Mouse (Mus musculus) limb, embryonic 13.5 days (tissue): ENCODE data around the gene Nfu1. TPM values are rescaled to one million over a fixed set of nuclear protein-coding genes. Genes with fewer than 3 reads are reported as not detected.
"Not testable (repeated sequence)": the region's sequence is repeated elsewhere in the genome, so short reads cannot be mapped to it uniquely, and the experiment has no call there.

ENCODE experiments used
- ATAC-seq: fragments of 200-750 bp; cut with Nextera tagmentation; 2 replicates; pipeline ENCODE4 v1.8.0; 2017; ENCODE audit warnings: low read depth, moderate number of reproducible peaks, moderate TSS enrichment; ENCODE audit not compliant: low FRiP score
- H3K27ac ChIP-seq: fragments of 300-500 bp; sonication (generic); 2 replicates; pipeline ENCODE4 v1.5.1; 2015; ENCODE audit warnings: inconsistent platforms, mild to moderate bottlenecking, moderate library complexity
- H3K27me3 ChIP-seq: fragments of 300-500 bp; sonication (generic); 2 replicates; pipeline ENCODE4 v1.6.1; 2015; ENCODE audit warnings: mild to moderate bottlenecking, inconsistent platforms
- H3K36me3 ChIP-seq: fragments of 300-500 bp; sonication (generic); 2 replicates; pipeline ENCODE4 v1.6.1; 2015; ENCODE audit warnings: inconsistent platforms, mild to moderate bottlenecking, moderate library complexity
- H3K4me1 ChIP-seq: fragments of 300-500 bp; sonication (generic); 2 replicates; pipeline ENCODE4 v1.6.1; 2015; ENCODE audit warnings: inconsistent platforms
- H3K4me2 ChIP-seq: fragments of 300-500 bp; sonication (generic); replicated peaks from 2 replicates; pipeline ENCODE4 v1.6.1; 2015; ENCODE audit warnings: inconsistent platforms, mild to moderate bottlenecking, moderate library complexity
- H3K4me3 ChIP-seq: fragments of 300-500 bp; sonication (generic); 2 replicates; pipeline ENCODE4 v1.5.1; 2015; ENCODE audit warnings: moderate library complexity, mild to moderate bottlenecking, inconsistent platforms
- H3K9ac ChIP-seq: fragments of 300-500 bp; sonication (generic); 2 replicates; pipeline ENCODE4 v1.6.1; 2015; ENCODE audit warnings: mild to moderate bottlenecking, inconsistent platforms
- H3K9me3 ChIP-seq: fragments of 300-500 bp; sonication (generic); 2 replicates; pipeline ENCODE4 v1.6.1; 2016; ENCODE audit warnings: inconsistent platforms
- WGBS: fragments of 180-500 bp; shearing (Covaris S2); methylation state at CpG from one replicate; pipeline ENCODE4 v1.1.7; 2015; 5-methylcytosine and 5-hydroxymethylcytosine counted together
- polyA plus RNA-seq: library from polyadenylated mRNA; unstranded; fragments of >200 nt; fragmentation: Nextera tagmentation; extraction: Ambion mirVana; gene quantifications from 2 replicates; pipeline ENCODE4 v1.2.1, GENCODE M21; 2015

Gene Nfu1
- polyA plus RNA-seq, 1 experiment from 2014 or later, result 105 TPM

DNA sequence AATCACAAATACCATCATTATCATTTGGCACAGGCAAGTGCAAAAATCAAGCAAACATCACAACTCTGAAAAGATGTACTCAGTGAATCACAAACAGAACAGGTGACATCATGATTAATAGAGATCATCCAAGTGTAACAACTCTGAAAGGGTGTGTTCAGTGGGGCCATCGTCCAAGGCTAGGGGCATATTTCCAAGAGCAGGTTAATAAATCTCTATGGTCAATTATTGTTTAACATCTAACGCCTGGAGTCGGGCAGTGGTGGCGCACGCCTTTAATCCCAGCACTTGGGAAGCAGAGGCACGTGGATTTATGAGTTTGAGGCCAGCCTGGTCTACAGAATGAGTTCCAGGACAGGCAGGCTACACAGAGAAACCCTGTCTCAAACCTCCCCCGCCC lies 22.3 kb downstream of the Nfu1 start:
- H3K4me2 ChIP-seq, ATAC-seq, H3K27me3 ChIP-seq, H3K27ac ChIP-seq, H3K9ac ChIP-seq, H3K9me3 ChIP-seq, H3K4me1 ChIP-seq, H3K4me3 ChIP-seq: not testable (repeated sequence)
- H3K36me3 ChIP-seq, result peaks cover 42% of the 10 kb centered on the region
- WGBS, result 60% methylated on average over 7 of the region's 7 CpGs

GRCm38 (mm10) chr6:87032401-87032800 lies 23.4 kb downstream of the Nfu1 start:
- 88% methylated on average over 3 of the region's 3 CpGs for WGBS
- ATAC-seq, result no peak

DNA sequence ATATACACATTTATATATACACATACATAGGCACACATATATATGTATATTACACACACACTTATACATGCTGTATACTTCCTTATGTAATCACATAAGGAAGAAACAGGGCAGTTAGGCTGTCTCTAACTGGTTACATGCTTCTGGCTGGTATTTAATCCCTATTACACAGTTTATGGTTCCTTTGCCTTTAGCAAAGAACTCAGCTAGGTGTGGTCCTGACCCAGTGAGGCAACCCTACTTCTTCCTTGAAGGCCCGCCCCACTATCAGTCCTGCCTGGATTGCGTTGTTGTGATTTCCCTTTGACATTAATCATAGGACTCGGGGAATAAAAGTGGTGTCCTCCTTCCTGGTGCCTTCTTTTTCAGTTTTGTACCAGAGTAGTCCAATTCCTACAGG lies 25.4 kb downstream of the Nfu1 start:
- H3K4me2 ChIP-seq, result no peak overlapping the region
- 90% methylated on average over 3 of the region's 3 CpGs for WGBS
- H3K9me3 ChIP-seq, result 0 out of 2 replicates have a peak, but pooled peaks cover 4% of the 10 kb centered on the region
- no peak overlapping the region for H3K27ac ChIP-seq
- no peaks in the 10 kb centered on the region for H3K4me1 ChIP-seq
- H3K36me3 ChIP-seq, result peaks cover 17% of the 10 kb centered on the region
- no peaks in the 10 kb centered on the region for H3K27me3 ChIP-seq
- H3K9ac ChIP-seq, result no peak overlapping the region
- H3K4me3 ChIP-seq, result no peak overlapping the region
- no peak for ATAC-seq

More at GRCm38 (mm10) chr6:87032401-87032800, 23.4 kb downstream of the Nfu1 start:
- H3K27ac ChIP-seq, result no peak overlapping the region
- 0 out of 2 replicates have a peak, but pooled peaks cover 4% of the 10 kb centered on the region for H3K9me3 ChIP-seq
- H3K27me3 ChIP-seq, result no peaks in the 10 kb centered on the region
- 0 out of 2 replicates have a peak, but pooled peaks cover 5% of the 10 kb centered on the region for H3K4me1 ChIP-seq
- H3K36me3 ChIP-seq, result peaks cover 34% of the 10 kb centered on the region
- H3K4me3 ChIP-seq, result no peak overlapping the region
- no peak overlapping the region for H3K9ac ChIP-seq
- no peak overlapping the region for H3K4me2 ChIP-seq

GRCm38 (mm10) chr6:87037826-87038620 lies 29.0 kb downstream of the Nfu1 start:
- 84% methylated on average over 10 of the region's 10 CpGs for WGBS
- no peaks in the 10 kb centered on the region for H3K27me3 ChIP-seq
- H3K27ac ChIP-seq, result no peak overlapping the region
- no peak overlapping the region for H3K9ac ChIP-seq
- no peaks in the 10 kb centered on the region for H3K36me3 ChIP-seq
- peaks cover 5% of the 10 kb centered on the region; the same call in 1 of the 2 replicates for H3K4me1 ChIP-seq
- H3K4me2 ChIP-seq, result no peak overlapping the region
- no peak for ATAC-seq
- 0 out of 2 replicates have a peak, but pooled peaks cover 4% of the 10 kb centered on the region for H3K9me3 ChIP-seq
- H3K4me3 ChIP-seq, result no peak overlapping the region

DNA sequence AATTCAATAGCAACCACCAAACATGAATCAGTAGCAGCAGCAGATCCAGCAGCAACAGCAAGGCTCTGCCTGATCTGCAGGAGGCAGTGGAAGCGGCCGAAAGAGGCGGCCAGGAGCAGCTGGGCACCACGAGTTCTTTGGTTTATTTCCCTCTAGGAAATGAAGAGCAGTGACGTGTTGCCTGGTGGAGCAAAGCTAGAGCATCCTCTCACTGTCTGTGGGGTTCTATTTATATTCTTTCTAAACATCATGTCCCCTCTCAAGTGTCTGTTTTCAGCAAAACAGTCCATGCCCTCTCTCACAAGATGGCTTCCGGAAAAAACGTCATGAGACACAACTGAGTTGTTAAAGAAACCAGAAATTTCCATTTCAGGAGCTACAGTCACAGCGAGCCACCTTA lies 30.1 kb downstream of the Nfu1 start:
- Histone ChIP-seq H3K4me2 (no peak overlapping the region), H3K4me1 (peaks cover 15% of the 10 kb centered on the region), H3K4me3 (no peak overlapping the region), H3K27me3 (no peaks in the 10 kb centered on the region), H3K9me3 (0 out of 2 replicates have a peak, but pooled peaks cover 4% of the 10 kb centered on the region), H3K27ac (no peak overlapping the region), H3K36me3 (no peaks in the 10 kb centered on the region), H3K9ac (no peak overlapping the region)
- 87% methylated on average over 8 of the region's 8 CpGs for WGBS
- ATAC-seq, result no peak

DNA sequence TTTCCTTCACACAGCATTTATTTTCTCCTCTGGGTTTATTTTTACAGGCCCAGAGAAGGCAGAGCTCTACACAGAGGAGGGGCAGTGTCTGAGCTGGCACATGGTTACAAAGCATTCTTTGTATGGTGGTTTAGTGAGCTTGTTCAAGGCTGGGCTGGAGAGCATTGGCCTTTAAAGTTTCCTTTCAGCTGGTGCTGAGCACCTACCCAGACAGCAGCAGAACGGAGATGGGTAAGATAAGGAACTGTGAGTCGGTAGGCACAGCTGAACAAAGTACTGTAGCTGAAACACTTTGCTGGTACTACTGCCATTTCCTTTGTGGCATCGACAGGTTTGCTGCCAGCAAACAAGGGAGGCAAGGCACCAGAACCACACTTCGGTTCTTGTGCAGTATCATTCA lies 31.9 kb downstream of the Nfu1 start:
- WGBS, result 82% methylated on average over 4 of the region's 4 CpGs

DNA sequence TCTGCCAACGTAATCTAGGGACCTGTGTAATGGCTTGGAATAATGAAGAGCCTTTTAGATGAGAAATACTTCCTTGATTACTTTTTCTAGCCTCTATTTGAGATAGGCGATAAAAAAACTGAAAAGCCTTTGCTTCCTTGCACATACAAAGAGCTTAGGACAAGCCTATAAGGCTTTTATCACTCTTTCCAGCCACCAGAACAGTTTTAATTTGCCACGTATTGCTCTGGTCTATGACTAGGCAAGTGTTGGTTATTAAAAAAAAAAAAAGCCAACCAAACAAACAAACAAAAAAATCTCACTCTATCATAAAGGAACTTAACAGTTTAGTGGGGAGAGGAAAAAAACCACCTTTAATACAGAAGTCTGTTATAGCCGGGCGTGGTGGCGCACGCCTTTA lies 32.4 kb downstream of the Nfu1 start:
- Histone ChIP-seq H3K9ac (no peak overlapping the region), H3K27ac (peak overlapping the region; percentile 100), H3K4me1 (peaks cover 22% of the 10 kb centered on the region), H3K4me2 (peak overlapping the region; percentile 75), H3K27me3 (no peaks in the 10 kb centered on the region), H3K4me3 (peak overlapping the region; percentile 94; the same call in 1 of the 2 replicates), H3K36me3 (no peaks in the 10 kb centered on the region), H3K9me3 (0 out of 2 replicates have a peak, but pooled peaks cover 4% of the 10 kb centered on the region)
- ATAC-seq, result no peak
- WGBS, result 83% methylated on average over 7 of the region's 7 CpGs

More for the DNA sequence above, 31.9 kb downstream of the Nfu1 start:
- no peak overlapping the region for H3K4me3 ChIP-seq
- ATAC-seq, result no peak
- H3K9me3 ChIP-seq, result 0 out of 2 replicates have a peak, but pooled peaks cover 4% of the 10 kb centered on the region
- peak overlapping the region; percentile 75; the same call in 1 of the 2 replicates for H3K4me2 ChIP-seq
- H3K36me3 ChIP-seq, result no peaks in the 10 kb centered on the region
- H3K27ac ChIP-seq, result peak overlapping the region; percentile 100
- peaks cover 22% of the 10 kb centered on the region for H3K4me1 ChIP-seq
- no peaks in the 10 kb centered on the region for H3K27me3 ChIP-seq
- H3K9ac ChIP-seq, result no peak overlapping the region

DNA sequence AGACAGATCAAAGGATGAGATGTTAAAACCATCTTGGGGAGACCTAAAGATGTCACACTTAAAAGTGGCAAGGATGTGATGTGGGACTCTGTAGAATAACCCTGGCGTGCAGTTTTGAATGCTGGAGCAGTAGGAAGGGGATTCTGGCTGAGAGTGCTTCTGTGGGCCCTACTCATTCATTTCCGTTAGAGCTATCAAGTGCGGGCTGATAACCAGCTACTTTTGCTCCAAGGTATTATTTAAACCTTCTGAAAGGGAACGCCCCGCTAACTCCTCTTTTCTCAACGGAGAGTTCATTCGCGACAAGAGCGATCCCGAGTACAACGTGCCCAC lies 32.9 kb downstream of the Nfu1 start:
- 0 out of 2 replicates have a peak, but pooled peaks have one; percentile 1 for ATAC-seq

DNA sequence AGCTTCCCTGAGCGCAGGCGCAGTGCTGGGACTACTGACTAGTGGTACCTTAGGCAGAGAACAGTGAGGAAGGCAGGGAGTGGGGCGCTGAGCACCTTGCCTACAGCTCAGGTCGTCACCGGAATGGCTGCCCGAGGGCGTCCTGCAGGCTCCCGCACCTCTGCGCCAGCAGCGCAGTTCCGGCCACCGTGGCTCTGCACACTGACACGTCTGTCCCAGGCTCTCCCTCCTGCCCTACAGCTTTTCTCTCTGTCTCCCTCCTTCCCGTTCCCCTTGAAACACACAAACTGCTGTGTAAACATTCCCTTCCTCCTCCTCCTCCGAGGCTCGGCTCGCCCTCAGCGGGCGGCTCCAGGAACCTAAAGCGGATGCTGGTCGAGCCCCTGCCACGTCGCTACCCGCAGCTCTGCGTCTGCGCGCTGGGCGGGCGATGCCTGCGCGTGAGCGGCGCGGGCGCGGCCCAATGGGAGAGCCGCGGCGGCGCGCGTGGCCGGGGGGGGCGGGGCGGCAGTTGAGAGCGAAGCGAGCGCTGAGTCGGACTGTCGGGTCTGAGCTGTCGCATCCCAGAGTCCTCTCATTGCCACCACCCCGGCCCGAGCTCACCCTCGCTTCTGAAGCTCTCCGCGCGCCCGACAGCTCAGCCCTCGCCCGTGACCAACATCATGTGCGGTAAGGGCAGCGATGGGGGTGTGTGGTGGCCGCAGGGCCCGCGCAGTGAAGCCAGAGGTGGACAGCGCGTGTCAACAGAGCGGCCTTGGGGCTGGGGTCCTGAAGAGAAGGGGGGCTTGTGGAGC lies 33.5 kb downstream of the Nfu1 start, which contains the start of gene Gfpt1:
Gfpt1 (plus strand) TSS at position 510 of the 794 bp plus-strand sequence.
- ATAC-seq, result peak; percentile 96
- H3K9me3 ChIP-seq, result no peaks in the 10 kb centered on the region
- H3K4me2 ChIP-seq, result peak within 1 kb of the TSS; percentile 75
- peak within 1 kb of the TSS; percentile 100 for H3K27ac ChIP-seq
- H3K4me3 ChIP-seq, result peak within 1 kb of the TSS; percentile 94
- H3K27me3 ChIP-seq, result no peaks in the 10 kb centered on the region
- H3K4me1 ChIP-seq, result peaks cover 22% of the 10 kb centered on the region
- no peaks in the 10 kb centered on the region for H3K36me3 ChIP-seq
- WGBS, result under 1% methylated on average over 65 of the region's 68 CpGs
- H3K9ac ChIP-seq, result peak within 1 kb of the TSS; percentile 97

More for the DNA sequence above, 32.9 kb downstream of the Nfu1 start:
- Histone ChIP-seq H3K27ac (peak overlapping the region; percentile 100), H3K4me1 (peaks cover 22% of the 10 kb centered on the region), H3K9ac (peak overlapping the region; percentile 97), H3K36me3 (no peaks in the 10 kb centered on the region), H3K9me3 (0 out of 2 replicates have a peak, but pooled peaks cover 3% of the 10 kb centered on the region), H3K4me2 (peak overlapping the region; percentile 75), H3K4me3 (peak overlapping the region; percentile 94), H3K27me3 (no peaks in the 10 kb centered on the region)
- WGBS, result under 1% methylated on average over 11 of the region's 11 CpGs

- Histone ChIP-seq H3K4me2 (peak overlapping the region; percentile 75), H3K9me3 (no peaks in the 10 kb centered on the region), H3K4me1 (peaks cover 22% of the 10 kb centered on the region), H3K9ac (peak overlapping the region; percentile 97), H3K27ac (peak overlapping the region; percentile 100), H3K27me3 (no peaks in the 10 kb centered on the region), H3K36me3 (peaks cover 5% of the 10 kb centered on the region), H3K4me3 (peak overlapping the region; percentile 94)
- 3% methylated on average over 9 of the region's 9 CpGs for WGBS
- no peak for ATAC-seq
These were observed 34.1 kb downstream of the Nfu1 start for GRCm38 (mm10) chr6:87043131-87043516.

DNA sequence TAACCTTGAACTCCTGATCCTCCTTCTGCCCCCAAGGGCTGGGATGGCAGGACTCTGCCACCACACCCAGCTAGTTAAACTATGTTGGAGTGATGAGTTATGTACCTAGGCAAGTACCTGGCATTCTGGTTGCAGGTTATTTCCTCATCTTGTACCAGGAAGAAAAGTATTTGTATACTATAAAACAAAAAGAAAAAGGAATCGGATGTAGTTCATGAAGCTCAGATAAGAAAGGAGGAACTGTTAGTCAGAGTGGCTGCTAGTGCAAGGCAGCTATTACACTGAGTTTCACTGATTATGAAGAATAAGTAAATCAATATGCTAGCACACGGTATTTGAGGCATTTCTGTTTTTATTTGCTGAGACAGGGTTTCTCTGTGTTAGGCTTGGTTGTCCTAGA lies 35.9 kb downstream of the Nfu1 start:
- Histone ChIP-seq H3K27me3 (no peaks in the 10 kb centered on the region), H3K9ac (no peak overlapping the region), H3K4me2 (peak overlapping the region; percentile 75), H3K4me1 (peaks cover 22% of the 10 kb centered on the region), H3K27ac (no peak overlapping the region), H3K36me3 (peaks cover 19% of the 10 kb centered on the region), H3K9me3 (no peaks in the 10 kb centered on the region), H3K4me3 (no peak overlapping the region)
- no peak for ATAC-seq
- WGBS, result 85% methylated on average over 2 of the region's 2 CpGs

- no peak overlapping the region for H3K27ac ChIP-seq
- WGBS, result 75% methylated on average over 3 of the region's 3 CpGs
- ATAC-seq, result no peak
These were observed 36.5 kb downstream of the Nfu1 start for GRCm38 (mm10) chr6:87045507-87045906.

More at GRCm38 (mm10) chr6:87045507-87045906, 36.5 kb downstream of the Nfu1 start:
- no peak overlapping the region for H3K9ac ChIP-seq
- no peak overlapping the region for H3K4me3 ChIP-seq
- peaks cover 22% of the 10 kb centered on the region for H3K4me1 ChIP-seq
- H3K36me3 ChIP-seq, result peaks cover 19% of the 10 kb centered on the region
- no peaks in the 10 kb centered on the region for H3K9me3 ChIP-seq
- H3K27me3 ChIP-seq, result no peaks in the 10 kb centered on the region
- no peak overlapping the region for H3K4me2 ChIP-seq
